Mouse (Mus musculus): Measurements from ENCODE around the gene Nudt9.

The Nudt9 gene

DNA sequence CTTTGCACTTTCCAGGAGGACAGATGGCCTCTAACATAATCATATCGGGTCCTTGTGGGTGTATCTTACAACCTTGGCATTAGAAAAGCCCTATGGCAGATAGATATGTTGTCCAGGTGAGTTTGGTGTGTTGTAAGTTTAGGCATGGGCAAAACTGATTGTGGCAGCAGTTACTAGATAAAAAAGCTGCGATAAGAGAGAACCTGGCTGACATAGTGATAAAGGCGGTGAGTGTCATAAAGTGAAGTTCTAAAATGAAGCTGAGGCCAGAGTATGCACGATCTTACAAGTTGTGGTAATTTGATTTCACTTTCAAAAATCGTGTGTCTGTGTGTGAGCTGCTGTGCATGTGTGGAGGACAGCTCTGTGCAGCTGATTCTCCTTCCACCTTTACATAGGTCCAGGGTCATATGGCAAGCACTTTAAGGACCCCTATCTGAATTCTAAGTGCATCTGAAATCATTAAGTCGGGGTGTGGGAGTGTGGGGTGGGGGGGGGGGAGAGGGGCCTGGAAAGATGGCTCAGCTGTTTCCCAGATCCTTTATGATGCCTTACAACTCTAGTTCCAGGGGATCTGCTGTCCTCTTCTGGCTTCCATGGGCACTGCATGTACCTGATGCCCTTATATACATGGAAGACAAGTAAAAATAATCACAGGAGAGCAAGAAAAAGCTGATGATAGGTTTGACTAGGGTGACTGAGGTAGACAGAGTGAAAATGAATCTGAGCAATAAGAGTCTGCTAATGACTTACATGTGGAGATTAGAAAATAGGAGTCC is 6.8 kb upstream of the Nudt9 start:
- DNase-seq = no peak

DNA sequence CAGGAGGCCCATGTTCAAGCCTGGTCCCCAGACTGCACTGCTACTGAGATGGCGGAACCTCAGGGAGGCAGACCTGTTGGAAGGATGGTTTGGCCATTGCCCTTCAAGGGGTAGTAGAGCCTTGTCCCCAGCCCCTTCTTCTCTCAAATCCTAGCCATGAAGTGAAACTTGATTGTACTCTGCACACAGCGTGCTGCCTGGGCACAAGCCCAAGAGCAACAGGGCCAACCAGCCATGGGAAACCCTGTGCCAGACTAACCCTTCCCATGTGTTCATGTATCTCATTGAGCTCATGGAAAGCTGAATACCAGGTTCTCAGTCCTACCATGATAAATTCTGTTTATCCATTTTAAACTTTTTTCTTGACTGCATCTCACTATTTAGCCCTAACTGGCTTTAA is 3.2 kb upstream of the Nudt9 start:
- no peak for DNase-seq

DNA sequence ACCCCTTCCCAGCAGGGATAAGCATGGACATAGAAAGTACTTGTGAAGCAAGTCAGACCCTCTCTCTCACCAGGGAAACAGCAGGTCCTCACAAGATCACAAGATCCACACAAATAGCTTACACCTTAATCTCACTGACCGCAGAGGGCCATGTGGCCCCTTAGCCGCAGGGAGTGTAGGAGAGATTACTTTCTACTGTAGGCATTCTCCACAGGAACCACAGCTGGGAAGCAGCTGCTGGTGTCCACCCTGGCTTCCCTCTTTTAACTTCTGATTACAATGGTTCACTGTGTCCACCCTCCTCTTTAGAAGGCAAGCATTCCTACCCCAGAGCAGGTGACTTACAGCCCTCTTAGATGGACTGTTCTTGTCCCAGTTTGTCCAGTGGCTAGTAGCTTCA is 2.4 kb upstream of the Nudt9 start:
- DNase-seq = no peak

DNA sequence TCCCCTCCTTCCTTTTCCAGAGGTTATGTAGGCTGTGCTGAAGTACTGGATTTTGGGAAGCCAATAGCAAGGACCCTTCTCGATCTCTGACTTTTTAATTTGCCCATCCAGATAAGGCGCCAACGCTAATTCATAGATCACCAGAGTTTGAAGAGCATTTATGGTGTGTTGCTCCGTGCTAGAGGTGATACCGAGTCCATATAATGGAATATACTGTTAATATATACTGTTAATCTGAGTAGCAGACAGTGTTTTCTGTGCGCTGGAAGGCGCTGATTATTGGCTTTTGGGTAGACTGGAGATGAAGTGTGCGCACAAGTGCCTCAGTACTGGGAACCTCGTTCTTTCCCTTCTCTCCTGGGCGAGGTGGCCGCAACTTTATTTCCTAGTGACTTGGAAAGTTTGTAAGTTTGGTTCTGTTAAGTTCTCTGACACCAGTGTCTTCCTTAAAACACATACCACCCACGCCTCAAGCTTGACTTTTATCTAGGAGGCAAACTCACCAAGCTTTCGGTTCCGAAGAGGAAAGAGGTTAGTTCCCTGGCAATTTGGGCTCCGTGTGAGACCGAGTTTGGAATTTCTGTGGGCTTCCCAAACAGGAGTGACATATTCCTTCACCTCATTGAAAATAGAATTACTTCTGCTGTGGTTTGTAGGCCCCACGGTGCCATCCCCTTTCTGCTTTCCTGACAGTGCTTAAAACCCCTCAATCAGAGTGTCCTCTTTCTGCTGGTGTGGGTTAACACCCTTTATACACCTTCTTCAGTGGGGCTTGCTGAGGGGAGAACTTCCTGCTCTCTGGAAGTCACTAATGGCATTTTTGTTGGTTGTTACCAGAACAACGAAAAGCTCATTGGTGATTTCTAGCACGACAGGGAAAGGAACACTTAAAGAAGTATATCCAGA is 1.3 kb downstream of the Nudt9 start:
- peak; percentile 30 for DNase-seq

DNA sequence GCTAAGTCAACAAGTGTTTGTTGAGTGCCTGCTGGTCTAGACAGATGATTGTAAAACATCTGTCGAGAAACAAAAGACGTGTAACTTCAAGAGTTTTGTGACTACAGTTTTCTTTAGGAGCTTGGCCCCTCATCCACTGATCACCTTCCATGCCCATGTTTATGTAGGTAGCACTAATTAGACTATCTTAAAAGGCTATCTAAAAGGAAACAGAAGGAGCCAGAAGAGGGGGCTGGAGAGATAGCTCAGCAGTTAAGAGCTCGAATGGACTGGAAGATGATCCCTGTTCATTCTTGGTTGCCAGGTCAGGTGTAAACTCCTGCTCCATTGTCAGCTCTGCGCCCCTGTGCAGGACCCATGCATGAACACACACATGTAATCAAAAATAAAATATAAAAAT is 2.0 kb downstream of the Nudt9 start:
- DNase-seq = peak; percentile 22

DNA sequence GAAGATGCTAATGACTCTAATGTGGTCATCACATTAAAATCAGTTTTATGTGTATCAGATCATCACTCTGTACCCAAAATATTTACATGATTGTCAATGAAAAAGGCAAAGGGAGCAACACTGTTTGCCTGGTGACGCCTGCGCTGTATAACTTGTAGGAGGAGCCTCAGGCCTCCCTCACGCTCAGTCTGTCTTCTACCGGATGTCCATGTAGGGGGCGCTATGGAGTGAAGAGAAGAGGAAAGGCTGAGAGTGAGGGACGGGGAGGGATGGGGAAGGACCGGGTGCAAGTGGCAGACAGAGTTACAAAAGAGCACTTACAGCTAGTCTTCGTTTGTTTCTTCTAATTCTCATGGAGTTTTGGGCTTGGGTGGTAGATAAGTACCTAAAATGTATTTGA is 6.8 kb downstream of the Nudt9 start:
- DNase-seq = no peak

DNA sequence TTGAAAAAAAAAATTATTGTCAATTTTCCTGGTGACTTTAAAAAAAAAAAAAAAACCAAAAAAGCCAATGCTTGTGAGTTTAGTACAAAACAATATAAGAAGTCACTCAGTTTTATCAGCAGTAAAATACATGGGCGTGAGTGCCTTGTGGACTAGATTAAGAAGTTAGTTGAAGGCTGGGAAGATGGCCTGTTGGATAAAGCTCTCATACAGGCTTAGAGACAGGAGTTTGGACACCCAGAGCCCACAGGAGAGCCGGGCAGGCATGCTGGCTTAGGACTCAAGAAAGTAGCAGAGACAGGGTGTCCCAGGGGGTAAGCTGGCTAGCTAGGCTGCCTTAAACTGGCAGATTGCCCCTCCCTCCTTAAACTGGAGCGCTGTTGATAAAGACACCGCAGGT is 8.8 kb downstream of the Nudt9 start:
- DNase-seq = no peak

DNA sequence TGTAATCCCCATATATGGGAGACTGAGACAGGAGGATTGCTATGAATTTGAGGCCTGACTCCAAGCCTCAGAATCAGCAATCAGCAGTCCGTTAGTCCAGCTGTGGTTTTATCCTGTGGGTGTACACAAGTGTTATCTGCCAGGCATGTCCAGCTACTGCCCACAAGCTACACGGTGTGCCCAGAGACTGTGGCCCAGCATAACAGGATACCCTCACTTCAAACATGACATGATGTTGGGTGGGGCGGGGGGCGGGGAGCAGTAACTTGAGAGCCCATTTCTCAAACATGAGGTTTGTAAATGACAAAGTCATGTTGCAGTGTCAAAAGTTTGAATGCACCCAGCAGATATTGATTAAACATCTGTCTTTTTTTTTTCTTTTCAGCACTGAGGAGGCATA is 9.7 kb downstream of the Nudt9 start:
- no peak for DNase-seq

DNA sequence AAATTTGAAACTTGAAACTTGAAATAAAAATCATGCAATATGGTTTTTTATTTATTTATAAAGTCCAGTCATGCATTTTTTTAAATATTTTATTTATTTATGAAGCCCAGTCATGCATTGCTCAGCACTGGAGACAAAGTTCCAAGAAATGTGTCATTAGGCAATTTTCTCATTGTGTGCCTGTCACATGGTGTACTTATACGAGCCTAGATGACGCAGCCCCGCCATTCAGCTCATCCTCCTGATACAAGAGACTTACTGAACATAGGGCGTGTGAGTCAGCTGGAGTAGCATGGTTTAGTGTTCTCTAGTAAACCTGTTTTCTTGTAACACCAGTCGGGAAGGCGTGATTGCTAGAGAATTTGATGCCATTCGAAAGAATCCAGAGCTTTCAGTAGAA is 10.2 kb downstream of the Nudt9 start:
- DNase-seq = no peak

DNA sequence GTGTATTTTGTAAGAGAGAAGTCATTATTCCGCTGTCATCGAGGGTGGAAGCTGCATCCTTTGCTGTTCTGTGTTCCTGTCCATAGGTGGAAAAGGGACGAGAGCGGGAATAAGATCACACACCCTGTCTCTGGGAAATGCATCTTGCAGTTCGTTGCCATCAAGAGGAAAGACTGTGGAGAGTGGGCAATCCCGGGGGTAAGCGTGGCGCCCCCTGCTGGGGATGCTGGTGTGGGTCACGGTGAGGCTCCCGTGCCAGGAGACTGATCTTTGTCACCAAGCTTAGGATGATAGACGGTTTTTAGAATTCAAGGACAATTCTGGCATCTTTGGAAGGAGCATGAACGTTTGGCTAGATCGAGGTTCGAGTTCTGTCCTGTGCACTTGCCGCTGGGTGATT is 11.9 kb downstream of the Nudt9 start:
- no peak for DNase-seq

DNA sequence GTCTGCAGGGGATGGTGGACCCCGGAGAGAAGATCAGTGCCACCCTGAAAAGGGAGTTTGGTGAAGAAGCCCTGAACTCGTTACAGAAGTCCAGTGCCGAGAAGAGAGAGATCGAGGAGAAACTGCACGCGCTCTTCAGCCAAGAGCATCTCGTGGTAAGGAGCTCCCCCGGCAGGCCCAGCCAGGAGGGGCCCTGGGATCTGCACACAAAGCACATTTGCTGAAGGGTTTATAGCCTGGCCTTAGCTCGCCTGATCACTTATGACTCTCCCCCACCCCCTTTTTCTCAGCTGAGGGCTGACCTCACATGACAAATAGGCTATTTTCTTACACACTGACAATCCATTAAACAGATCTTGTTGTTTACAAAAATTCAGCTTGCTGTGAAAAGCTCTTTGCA is 13.5 kb downstream of the Nudt9 start:
- no peak for DNase-seq

DNA sequence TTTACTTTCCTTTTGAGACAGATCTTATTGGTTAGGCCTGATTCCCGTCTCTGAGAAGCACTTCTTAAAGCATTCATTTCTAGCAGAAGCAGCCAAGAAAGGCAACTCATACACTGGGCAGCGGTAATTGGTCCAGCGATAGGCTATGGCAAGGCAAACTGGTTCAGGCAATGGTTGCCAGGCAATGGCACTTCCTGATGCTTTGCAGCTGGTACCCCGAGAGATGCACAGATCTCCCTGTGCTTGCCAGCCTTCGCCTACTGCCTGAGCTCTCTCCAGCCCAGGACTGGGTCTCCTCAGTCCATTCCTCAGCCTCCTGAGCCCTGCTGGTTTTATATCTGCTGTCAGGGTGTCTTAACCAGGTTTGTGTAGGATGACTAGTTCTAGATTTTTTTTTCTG is 14.3 kb downstream of the Nudt9 start:
- DNase-seq = no peak

DNA sequence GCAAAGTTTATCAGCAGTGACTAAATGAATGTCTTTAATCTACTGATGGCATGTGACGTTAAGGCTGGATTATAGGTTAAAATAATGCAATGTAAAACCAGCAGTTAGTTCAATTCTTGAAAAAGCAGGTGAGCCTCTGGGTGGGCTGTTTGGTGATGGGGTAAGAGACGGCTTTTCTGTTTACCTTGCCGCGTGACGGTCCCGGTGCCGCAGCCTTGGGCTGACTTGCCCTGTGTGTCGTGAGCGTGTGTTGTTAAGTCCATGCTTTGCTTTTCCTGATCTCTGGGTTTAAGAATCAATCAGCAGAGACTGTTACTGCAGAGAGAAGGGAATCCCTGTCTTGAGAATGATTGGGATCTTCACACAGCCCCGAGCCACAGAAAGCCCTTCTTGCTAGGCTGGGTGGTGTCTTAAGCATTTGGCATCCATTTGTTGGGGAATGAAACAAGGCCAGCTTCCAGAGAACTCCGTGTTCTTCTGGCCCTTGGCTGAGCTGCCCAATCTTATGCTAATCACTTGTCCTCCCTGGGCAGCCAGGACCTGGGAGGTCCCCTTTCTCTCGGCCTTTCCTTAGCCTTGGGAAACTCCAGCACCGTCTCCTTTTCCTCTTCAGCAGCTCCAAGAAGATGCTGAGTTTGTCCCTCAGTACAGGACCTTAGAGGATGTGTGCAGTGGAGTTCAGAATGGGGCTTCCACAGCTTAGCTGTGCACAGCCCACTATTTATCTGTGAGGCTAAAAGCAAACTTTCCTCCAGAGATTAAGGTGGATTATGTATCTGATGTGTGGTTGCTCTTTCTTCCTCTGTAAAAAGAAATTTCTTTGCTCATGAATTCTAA is 16.0 kb downstream of the Nudt9 start:
- no peak for DNase-seq

DNA sequence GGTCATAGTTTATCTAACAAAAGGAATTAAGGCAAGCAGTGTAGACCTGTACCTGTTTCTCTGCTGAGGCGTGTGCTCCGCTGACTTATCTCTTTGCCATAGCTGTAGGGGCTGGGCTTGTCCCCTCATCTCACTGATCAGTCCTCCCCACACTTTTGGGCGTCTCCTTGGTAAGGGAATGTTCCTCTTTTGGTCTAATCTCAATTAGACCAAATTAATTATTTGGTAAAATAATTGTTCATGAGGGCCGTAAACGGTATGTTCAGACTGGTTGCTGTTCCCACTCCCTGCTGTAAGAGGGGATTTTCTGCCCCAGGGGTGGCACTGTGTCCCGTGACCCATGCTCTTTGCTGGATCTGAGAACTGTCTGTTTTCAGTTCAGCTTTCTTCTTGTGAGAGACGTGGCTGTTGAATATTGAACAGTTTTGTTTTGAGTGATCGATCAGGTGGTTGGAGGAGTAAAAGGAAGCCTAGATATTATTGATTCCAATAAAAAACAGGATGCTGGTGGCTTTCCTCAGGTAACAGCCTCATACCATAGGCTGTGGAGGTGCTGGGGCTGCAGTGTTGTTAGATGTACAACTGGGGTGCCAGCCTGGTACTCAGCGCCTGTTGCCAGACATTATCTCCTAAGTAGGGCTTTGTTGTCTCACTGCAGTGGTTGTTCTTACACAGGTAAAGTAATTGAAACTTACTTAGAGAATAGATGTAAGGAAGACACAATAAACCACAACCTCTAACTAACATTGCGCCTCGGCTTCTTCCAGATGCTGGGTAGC is 16.9 kb downstream of the Nudt9 start:
- DNase-seq = no peak

DNA sequence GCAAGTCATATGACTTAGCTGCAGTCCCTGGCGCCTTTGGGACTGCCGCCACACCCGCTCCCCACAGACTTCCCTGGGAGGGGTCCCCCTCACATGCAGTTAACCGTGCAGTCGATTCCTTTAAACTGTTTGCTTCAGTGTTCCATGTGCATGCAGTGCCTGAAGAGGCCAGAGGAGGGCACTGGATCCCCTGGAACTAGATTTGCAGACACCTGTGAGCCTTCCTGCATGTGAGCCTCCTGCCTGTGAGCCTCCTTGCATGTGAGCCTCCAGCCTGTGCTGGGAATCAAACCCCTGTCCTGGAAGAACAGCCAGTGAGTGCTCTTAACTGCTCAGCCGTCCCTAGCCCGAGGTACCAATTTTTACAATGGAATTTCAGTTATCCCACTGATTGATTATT is 22.6 kb downstream of the Nudt9 start:
- no peak for DNase-seq

DNA sequence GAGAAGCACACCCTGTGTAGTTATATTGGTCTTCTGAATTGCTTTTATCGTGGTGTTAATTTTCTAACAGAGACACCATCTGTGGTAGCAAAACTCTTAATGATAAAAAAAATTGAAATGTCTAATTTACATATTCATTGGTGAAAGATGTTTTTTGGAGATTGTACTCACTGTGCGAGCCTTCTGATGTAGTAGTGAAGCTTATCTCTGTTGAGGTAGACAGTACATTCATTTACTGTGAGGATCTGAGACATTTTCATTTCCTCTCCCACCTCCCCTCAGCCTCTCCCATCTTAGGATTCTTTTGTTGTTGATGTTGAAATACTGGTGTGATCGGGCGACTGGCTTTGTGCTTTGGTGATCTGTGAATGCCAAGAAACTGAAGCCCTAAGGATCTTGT is 24.9 kb downstream of the Nudt9 start:
- DNase-seq = no peak

DNA sequence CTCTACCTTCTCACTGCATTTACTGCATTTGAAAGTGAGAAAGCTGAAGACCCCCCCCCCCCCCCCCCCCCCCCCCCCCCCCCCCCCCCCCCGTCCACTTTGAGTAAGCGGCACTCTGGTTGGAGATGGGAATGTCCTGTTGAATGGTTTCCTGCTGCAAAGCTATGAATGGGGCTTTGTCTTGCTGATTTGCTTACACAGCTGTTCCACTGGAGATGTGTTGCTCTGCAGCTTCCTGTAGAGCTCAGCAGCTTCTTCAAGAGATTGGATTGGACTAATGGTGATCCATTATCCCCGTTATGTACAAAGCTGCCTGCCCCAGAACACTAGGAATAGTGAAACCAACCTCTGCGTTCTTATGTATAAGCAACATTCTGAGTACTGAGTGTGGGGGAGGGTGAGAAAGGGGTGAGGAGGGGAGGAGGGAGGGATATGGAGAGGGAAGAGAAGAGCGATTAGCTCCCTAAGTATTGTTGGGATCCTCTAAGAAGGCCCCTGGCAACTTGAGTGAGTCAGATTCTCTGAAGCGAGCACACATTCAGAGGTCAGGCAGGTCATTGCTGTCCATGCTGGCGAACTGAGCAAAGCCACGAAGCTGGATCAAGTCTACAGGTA is 26.3 kb downstream of the Nudt9 start:
- no peak for DNase-seq

DNA sequence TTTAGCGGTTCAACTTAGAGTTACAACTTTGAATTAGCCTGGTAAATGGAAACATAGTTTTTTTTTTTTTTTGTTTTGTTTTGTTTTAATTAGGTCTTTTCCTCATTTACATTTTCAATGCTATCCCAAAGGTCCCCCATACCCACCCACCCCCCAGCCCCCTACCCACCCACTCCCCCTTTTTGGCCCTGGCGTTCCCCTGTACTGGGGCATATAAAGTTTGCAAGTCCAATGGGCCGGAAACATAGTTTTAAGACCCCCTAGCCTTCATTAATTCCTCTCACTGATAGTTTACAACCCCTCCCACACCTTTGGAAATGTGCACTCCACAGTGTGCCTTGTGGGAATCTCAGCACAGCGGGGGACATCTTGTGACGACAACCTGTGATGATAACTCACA is 27.5 kb downstream of the Nudt9 start:
- no peak for DNase-seq

DNA sequence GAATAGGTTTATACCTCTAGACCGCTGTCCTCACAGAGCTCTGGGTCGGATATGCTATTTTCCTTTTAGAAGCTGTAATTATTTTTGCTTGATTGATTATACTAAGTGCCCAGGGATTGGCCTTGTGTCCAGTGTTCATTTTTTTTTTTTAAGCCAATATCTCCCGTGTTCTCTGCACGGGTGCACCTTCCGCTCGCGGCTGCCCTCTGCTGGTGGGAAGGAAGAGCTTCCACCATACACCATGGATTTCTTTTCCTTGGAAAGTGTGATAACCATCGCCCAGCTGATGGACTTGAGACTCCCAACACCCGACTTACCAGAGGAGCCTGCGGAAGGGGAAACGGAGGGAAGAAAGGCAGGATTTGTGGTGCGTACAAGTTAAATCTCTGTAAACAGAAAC is 28.3 kb downstream of the Nudt9 start:
- DNase-seq = peak; percentile 40

DNA sequence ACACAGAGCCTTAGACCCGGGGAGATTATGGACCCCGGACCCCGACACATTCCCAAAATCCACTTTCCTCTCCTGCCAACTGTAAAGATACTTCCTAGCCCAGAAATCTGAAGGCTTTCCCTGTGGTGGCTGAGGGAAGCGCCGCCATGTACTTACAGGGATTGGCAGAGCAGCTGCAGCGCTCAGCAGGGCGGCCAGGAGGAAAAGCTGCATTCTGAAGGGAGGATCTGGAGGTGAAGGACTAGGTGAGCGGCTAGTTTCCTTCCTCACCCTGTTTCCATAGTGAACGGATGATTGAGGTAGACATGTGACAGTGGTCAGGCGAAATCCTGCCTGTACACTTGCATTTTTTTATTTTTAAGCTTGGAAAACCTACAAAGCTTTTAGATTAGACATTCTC is 30.3 kb downstream of the Nudt9 start:
- DNase-seq = peak; percentile 18

DNA sequence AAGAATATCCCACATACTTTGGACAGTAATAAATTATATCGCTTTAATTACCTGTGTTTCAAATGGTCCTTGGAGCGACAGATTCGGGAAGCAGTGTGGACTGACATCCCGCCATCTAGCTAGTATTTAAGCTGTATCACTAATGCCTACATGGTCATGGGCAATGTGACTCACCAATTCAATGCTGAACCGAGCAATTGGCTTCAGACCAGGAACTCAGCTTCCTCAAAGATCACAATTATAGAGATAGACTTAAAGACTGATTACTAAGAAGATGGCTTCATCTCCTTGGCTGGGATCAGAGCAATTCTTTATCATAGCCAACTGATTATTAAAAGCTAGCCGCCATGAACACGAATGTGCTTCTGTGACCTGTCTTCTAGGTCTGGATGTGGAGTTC is 31.4 kb downstream of the Nudt9 start, which contains the start of gene Gm17660:
Gm17660 (minus strand) TSS at position 101 of the 400 bp plus-strand sequence.
- DNase-seq = no peak

DNA sequence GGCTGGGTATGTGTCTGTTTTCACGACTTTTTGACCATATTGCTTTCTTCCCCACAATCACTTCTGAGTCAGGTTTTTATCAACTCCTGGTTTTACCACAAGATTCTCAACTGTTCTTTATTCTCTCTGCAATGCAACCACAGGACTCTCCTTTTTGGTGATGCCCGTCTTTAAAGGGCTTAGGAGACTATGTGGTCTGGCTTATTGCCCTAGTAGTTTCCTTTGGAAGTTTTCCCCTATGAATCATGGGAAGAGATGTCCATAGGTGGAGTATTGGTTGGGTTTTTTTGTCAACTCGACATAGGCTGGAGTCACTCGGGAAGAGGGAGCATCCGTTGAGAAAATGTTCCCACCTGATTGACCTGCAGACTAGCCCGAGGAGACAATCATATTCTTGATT is 34.6 kb downstream of the Nudt9 start:
- no peak for DNase-seq

Data from cerebellum, adult 9-11 months (tissue).